Mouse (Mus musculus): ENCODE data around the gene Plcl1. TPM values are rescaled to one million over a fixed set of nuclear protein-coding genes. Genes with fewer than 3 reads are reported as not detected.

Plcl1 gene
- polyA plus RNA-seq, 1 experiment: 0.89 TPM

- no peaks in the 10 kb centered on the region for H3K36me3 ChIP-seq (ENCODE audit: control insufficient read depth, insufficient read depth)
- H3K79me3 ChIP-seq (ENCODE audit: low read depth): no peaks in the 10 kb centered on the region
- H3K4me3 ChIP-seq (ENCODE audit: insufficient read depth, poor library complexity, severe bottlenecking): no peak overlapping the region
- TF ChIP-seq MYOG (IDR thresholded peaks at IDR 0.05; ENCODE audit: control insufficient read depth, extremely low read depth, insufficient read length) (no peak), CEBPB (IDR thresholded peaks at IDR 0.05; ENCODE audit: low read depth) (no peak), FOSL1 (IDR thresholded peaks at IDR 0.05; ENCODE audit: insufficient read depth, low read length, poor library complexity, severe bottlenecking) (no peak), CTCF (IDR thresholded peaks at IDR 0.05; ENCODE audit: control insufficient read depth, insufficient read depth, insufficient read length) (no peak), MYOD1 (IDR thresholded peaks at IDR 0.05; ENCODE audit: control insufficient read depth, insufficient read length, low read depth) (no peak), MAX (IDR thresholded peaks at IDR 0.05) (no peak), USF1 (IDR thresholded peaks at IDR 0.05; ENCODE audit: low read depth) (no peak)
- H3ac ChIP-seq (ENCODE audit: control insufficient read depth, insufficient read length, low read depth): no peak overlapping the region
- H3K79me2 ChIP-seq (ENCODE audit: control insufficient read depth, insufficient read depth): no peaks in the 10 kb centered on the region
- H3K27me3 ChIP-seq (ENCODE audit: control insufficient read depth, insufficient read depth, insufficient read length): no peaks in the 10 kb centered on the region
Measured at GRCm38 (mm10) chr1:55701601-55702000, 295.9 kb downstream of the Plcl1 start.

DNA sequence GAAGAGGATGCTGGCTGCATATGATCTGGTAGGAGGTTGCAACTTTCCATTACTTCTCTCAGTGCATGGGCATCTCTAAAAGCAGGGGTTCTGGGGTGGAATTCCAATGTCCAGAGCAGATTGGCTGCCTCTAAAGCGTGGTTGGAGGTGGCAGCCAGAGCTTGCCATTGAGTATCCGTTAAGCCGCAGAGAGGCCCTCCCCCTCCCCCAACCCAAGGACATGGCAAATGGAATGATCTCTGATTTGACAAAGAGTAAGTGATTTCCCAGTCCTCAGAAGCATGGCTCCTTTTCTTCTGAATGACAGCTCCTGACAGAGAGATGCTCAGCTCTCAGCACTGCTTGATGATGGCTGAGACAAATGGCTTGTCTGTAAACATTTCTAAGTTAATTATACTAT, 296.4 kb downstream of the Plcl1 start:
- no peaks in the 10 kb centered on the region for H3K36me3 ChIP-seq (ENCODE audit: control insufficient read depth, insufficient read depth)
- H3K79me3 ChIP-seq (ENCODE audit: low read depth): no peaks in the 10 kb centered on the region
- TF ChIP-seq USF1 (IDR thresholded peaks at IDR 0.05; ENCODE audit: low read depth) (no peak), MYOG (IDR thresholded peaks at IDR 0.05; ENCODE audit: control insufficient read depth, extremely low read depth, insufficient read length) (no peak), CTCF (IDR thresholded peaks at IDR 0.05; ENCODE audit: control insufficient read depth, insufficient read depth, insufficient read length) (no peak), FOSL1 (IDR thresholded peaks at IDR 0.05; ENCODE audit: insufficient read depth, low read length, poor library complexity, severe bottlenecking) (no peak), MYOD1 (IDR thresholded peaks at IDR 0.05; ENCODE audit: control insufficient read depth, insufficient read length, low read depth) (no peak), MAX (IDR thresholded peaks at IDR 0.05) (no peak)
- no peaks in the 10 kb centered on the region for H3K79me2 ChIP-seq (ENCODE audit: control insufficient read depth, insufficient read depth)
- no peak overlapping the region for H3K4me3 ChIP-seq (ENCODE audit: insufficient read depth, poor library complexity, severe bottlenecking)
- H3ac ChIP-seq (ENCODE audit: control insufficient read depth, insufficient read length, low read depth): no peak overlapping the region
- H3K27me3 ChIP-seq (ENCODE audit: control insufficient read depth, insufficient read depth, insufficient read length): no peaks in the 10 kb centered on the region

GRCm38 (mm10) chr1:55704707-55705106, 299.0 kb downstream of the Plcl1 start:
- Histone ChIP-seq H3K27me3 (ENCODE audit: control insufficient read depth, insufficient read depth, insufficient read length) (no peaks in the 10 kb centered on the region), H3K79me3 (ENCODE audit: low read depth) (no peaks in the 10 kb centered on the region), H3K36me3 (ENCODE audit: control insufficient read depth, insufficient read depth) (no peaks in the 10 kb centered on the region), H3K79me2 (ENCODE audit: control insufficient read depth, insufficient read depth) (no peaks in the 10 kb centered on the region), H3ac (ENCODE audit: control insufficient read depth, insufficient read length, low read depth) (no peak overlapping the region), H3K4me3 (ENCODE audit: insufficient read depth, poor library complexity, severe bottlenecking) (no peak overlapping the region)
- TF ChIP-seq MYOG (IDR thresholded peaks at IDR 0.05; ENCODE audit: control insufficient read depth, extremely low read depth, insufficient read length) (no peak), USF1 (IDR thresholded peaks at IDR 0.05; ENCODE audit: low read depth) (no peak), MAX (IDR thresholded peaks at IDR 0.05) (no peak), MYOD1 (IDR thresholded peaks at IDR 0.05; ENCODE audit: control insufficient read depth, insufficient read length, low read depth) (no peak), FOSL1 (IDR thresholded peaks at IDR 0.05; ENCODE audit: insufficient read depth, low read length, poor library complexity, severe bottlenecking) (no peak), CTCF (IDR thresholded peaks at IDR 0.05; ENCODE audit: control insufficient read depth, insufficient read depth, insufficient read length) (no peak), CEBPB (IDR thresholded peaks at IDR 0.05; ENCODE audit: low read depth) (no peak)

DNA sequence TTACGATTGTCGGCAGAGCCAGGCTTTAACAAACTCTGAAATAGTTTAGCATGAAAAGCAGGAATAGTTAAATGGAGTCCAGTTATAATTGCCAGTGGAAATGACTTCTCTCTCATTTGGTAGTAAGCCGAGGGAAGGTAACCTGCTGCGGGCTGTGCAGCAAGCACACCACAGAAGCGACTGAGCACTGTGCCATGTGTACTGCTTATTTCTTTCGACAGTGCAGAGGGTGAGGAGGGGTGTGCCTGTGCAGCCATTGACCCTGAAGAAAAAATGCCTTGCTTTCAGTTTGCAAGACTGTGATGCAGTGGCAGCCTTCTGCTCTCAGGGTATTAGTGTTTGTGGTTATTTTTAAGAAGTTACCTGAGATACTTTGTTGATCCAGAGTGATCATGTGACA, 299.5 kb downstream of the Plcl1 start:
- Histone ChIP-seq H3K27me3 (ENCODE audit: control insufficient read depth, insufficient read depth, insufficient read length) (no peaks in the 10 kb centered on the region), H3K79me2 (ENCODE audit: control insufficient read depth, insufficient read depth) (no peaks in the 10 kb centered on the region)
- TF ChIP-seq CEBPB (IDR thresholded peaks at IDR 0.05; ENCODE audit: low read depth): no peak
- no peak for TF ChIP-seq FOSL1 (IDR thresholded peaks at IDR 0.05; ENCODE audit: insufficient read depth, low read length, poor library complexity, severe bottlenecking)
- TF ChIP-seq MAX (IDR thresholded peaks at IDR 0.05): no peak
- no peak for TF ChIP-seq USF1 (IDR thresholded peaks at IDR 0.05; ENCODE audit: low read depth)
- TF ChIP-seq MYOD1 (IDR thresholded peaks at IDR 0.05; ENCODE audit: control insufficient read depth, insufficient read length, low read depth): no peak
- no peak for TF ChIP-seq MYOG (IDR thresholded peaks at IDR 0.05; ENCODE audit: control insufficient read depth, extremely low read depth, insufficient read length)
- no peak for TF ChIP-seq CTCF (IDR thresholded peaks at IDR 0.05; ENCODE audit: control insufficient read depth, insufficient read depth, insufficient read length)

DNA sequence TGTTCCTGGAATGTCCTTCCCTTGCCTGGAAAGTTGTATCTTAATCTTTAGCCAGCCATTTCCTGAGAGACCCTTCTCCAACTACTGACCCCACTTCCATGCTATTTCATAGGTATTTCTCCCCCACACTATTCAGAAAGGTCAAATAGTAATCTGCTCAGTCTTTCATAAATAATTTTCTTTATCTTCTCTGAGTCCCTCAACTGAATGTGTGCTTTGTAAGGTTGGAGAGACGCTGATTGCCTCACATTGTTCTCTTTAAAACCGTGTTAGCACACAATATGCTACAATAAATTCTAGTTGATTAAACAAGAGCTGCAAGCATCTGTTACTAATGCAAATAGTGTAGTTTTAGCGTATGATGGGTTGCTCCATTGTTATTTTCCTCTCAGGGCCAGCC, 300.0 kb downstream of the Plcl1 start:
- Histone ChIP-seq H3K27me3 (ENCODE audit: control insufficient read depth, insufficient read depth, insufficient read length) (no peaks in the 10 kb centered on the region), H3ac (ENCODE audit: control insufficient read depth, insufficient read length, low read depth) (no peak overlapping the region), H3K4me3 (ENCODE audit: insufficient read depth, poor library complexity, severe bottlenecking) (no peak overlapping the region), H3K36me3 (ENCODE audit: control insufficient read depth, insufficient read depth) (no peaks in the 10 kb centered on the region), H3K79me2 (ENCODE audit: control insufficient read depth, insufficient read depth) (no peaks in the 10 kb centered on the region), H3K79me3 (ENCODE audit: low read depth) (no peaks in the 10 kb centered on the region)
- TF ChIP-seq MYOD1 (IDR thresholded peaks at IDR 0.05; ENCODE audit: control insufficient read depth, insufficient read length, low read depth) (no peak), MAX (IDR thresholded peaks at IDR 0.05) (no peak), USF1 (IDR thresholded peaks at IDR 0.05; ENCODE audit: low read depth) (no peak), FOSL1 (IDR thresholded peaks at IDR 0.05; ENCODE audit: insufficient read depth, low read length, poor library complexity, severe bottlenecking) (no peak), CEBPB (IDR thresholded peaks at IDR 0.05; ENCODE audit: low read depth) (no peak), CTCF (IDR thresholded peaks at IDR 0.05; ENCODE audit: control insufficient read depth, insufficient read depth, insufficient read length) (no peak)

More for the DNA sequence above, 299.5 kb downstream of the Plcl1 start:
- Histone ChIP-seq H3K36me3 (ENCODE audit: control insufficient read depth, insufficient read depth) (no peaks in the 10 kb centered on the region), H3K4me3 (ENCODE audit: insufficient read depth, poor library complexity, severe bottlenecking) (no peak overlapping the region), H3K79me3 (ENCODE audit: low read depth) (no peaks in the 10 kb centered on the region), H3ac (ENCODE audit: control insufficient read depth, insufficient read length, low read depth) (no peak overlapping the region)

- Histone ChIP-seq H3K79me3 (ENCODE audit: low read depth) (no peaks in the 10 kb centered on the region), H3K79me2 (ENCODE audit: control insufficient read depth, insufficient read depth) (no peaks in the 10 kb centered on the region), H3K27me3 (ENCODE audit: control insufficient read depth, insufficient read depth, insufficient read length) (no peaks in the 10 kb centered on the region), H3ac (ENCODE audit: control insufficient read depth, insufficient read length, low read depth) (no peak overlapping the region), H3K4me3 (ENCODE audit: insufficient read depth, poor library complexity, severe bottlenecking) (no peak overlapping the region), H3K36me3 (ENCODE audit: control insufficient read depth, insufficient read depth) (no peaks in the 10 kb centered on the region)
- TF ChIP-seq USF1 (IDR thresholded peaks at IDR 0.05; ENCODE audit: low read depth) (no peak), CTCF (IDR thresholded peaks at IDR 0.05; ENCODE audit: control insufficient read depth, insufficient read depth, insufficient read length) (no peak), MAX (IDR thresholded peaks at IDR 0.05) (no peak)
Measured at GRCm38 (mm10) chr1:55706933-55707332, 301.2 kb downstream of the Plcl1 start.
